Mouse (Mus musculus) embryo, embryonic 11.5 days (tissue): ENCODE measurements around the gene Cuta.
"Not testable (repeated sequence)": the region's sequence is repeated elsewhere in the genome, so short reads cannot be mapped to it uniquely, and the experiment has no call there.

ENCODE experiments used
- DNase-seq: peaks from one replicate; pipeline ENCODE4 v3.0.0-alpha.2; 2012; ENCODE audit warnings: low read depth, low spot score

Cuta gene

DNA sequence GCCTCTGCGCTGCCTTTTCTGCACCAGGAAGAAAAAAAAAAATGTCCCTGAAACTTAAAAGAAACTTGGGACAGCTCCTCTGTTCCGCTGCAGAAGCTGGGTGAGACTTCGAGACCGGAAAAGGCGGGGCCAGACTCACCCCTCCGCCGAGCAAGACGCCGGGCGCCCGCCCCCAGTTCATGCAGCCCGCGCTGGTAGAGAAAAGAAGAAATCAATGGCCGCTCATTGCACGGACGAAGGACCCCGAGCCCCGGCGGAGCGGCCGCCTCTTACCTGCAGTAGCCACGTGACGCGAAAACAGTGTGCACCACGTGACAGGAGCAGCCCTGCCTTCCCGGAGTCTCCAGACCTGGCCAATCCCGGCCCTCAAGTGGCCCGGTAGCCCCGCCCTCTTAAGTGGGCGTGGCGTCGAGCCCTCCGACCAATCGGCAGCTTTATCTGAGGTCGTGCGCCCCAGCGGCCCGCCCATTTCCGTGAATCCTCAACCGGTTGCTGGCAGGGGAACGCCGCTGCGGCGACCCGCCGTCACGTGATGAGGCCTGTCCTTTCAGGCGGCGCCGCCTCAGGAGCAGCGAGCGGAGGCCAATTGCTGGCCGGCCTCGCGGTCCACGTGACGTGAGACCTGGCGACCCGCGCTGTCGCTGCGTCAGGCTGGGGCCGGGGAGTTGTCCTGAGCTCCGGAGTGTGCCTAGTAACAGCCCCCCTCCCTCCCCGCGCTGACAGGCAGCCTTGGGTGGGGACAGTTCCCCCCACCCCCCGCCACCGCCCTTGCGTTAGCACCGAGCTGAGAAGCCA is at the start of gene Cuta:
Gene Cuta (minus strand): TSS at position 392 of the 795 bp plus-strand sequence.
- peak; percentile 99 for DNase-seq

GRCm38 (mm10) chr17:26985503-26986179 is 46.3 kb upstream of the Cuta start:
- no peak for DNase-seq

DNA sequence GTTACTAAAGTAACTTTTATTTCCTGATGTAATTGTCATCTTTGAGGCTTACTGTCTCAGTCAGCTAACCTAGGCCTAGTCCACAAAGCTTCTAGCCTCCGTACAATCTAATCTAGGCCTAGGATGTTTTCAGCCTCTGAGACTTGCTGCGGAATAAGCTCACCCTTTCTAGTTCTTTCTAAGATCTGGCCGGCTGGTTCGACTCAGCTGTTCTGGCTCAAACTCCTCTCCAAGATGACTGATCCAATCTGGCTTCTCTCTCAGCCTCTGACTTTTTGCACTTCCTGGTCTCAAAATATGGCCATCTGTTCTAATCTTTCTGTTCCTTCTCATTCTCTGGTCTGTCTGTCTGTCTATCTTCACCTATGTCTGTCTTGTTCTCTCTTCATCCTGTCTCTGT is 44.0 kb upstream of the Cuta start:
- no peak for DNase-seq

- no peak for DNase-seq
These were observed 41.7 kb upstream of the Cuta start for GRCm38 (mm10) chr17:26981050-26981449.

DNA sequence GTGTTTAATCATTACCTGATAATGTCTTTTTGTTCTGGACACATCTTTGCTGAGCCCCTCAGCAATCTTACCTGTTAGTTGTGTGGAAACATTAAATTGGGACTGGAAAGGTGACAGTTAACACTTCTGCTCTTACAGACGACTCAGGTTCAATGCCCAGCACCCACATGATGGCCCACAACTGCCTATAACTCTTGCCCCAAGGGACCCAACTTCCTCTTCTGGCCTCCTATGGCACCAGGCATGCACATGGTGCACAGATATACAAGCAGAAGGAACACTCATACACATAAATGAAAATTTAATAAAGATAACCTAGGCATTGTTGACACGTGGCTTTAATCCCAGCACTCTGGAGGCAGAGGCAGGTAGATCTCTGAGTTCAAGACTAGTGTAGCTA is 40.1 kb upstream of the Cuta start:
- no peak for DNase-seq

- not testable (repeated sequence) for DNase-seq
These were observed 38.0 kb upstream of the Cuta start for GRCm38 (mm10) chr17:26977354-26977753.

- no peak for DNase-seq
These were observed 36.0 kb upstream of the Cuta start for GRCm38 (mm10) chr17:26975415-26975814.

- DNase-seq, result no peak
These were observed 35.2 kb upstream of the Cuta start for GRCm38 (mm10) chr17:26974547-26974946.

DNA sequence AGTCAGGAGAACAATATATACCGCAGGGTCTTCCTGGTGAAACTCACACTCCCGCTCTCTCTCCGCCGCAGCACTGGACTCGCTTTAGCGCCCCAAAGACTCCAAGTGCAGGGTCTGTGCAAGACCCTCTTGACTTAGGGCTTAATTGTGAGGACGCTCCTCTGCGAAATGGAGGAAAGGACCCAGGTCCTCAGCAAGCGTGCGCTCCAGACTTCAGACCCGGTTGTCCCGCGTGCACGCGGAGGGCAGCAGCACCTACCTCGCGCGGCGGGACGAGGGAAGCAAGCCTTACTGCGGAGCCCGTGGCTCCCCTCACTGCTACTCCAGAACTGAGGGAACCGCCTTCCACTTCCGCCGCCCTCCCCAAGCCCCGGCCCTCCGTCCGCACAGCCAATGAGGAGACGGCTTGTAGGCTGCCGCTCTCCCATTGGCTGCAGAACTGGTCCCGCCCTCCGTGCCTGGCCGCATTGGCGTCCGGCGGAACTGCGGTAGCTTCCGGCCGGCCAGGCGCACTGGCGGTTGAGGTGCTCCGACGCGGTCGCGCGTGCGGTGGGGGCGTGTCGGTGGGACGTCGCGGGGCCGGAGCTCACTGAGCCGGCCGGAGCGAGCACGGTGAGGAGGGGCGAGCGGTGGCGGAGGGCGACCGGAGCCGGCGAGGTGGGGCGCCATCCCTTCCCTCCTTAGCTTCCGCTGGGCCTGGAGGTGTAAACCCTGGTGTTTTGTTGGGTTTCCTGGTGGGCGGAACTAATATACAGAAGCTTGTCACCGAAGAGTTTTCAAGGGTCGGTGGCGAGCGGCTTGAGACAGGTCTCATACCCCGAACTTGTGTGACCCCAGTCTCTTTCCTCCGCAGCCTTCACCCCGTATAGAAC is 33.6 kb upstream of the Cuta start, which contains the start of gene Zbtb9:
Gene Zbtb9 (plus strand): TSS at position 465 of the 872 bp plus-strand sequence.
- DNase-seq, result peak; percentile 92

- no peak for DNase-seq
These were observed 32.7 kb upstream of the Cuta start for GRCm38 (mm10) chr17:26972107-26972506.

DNA sequence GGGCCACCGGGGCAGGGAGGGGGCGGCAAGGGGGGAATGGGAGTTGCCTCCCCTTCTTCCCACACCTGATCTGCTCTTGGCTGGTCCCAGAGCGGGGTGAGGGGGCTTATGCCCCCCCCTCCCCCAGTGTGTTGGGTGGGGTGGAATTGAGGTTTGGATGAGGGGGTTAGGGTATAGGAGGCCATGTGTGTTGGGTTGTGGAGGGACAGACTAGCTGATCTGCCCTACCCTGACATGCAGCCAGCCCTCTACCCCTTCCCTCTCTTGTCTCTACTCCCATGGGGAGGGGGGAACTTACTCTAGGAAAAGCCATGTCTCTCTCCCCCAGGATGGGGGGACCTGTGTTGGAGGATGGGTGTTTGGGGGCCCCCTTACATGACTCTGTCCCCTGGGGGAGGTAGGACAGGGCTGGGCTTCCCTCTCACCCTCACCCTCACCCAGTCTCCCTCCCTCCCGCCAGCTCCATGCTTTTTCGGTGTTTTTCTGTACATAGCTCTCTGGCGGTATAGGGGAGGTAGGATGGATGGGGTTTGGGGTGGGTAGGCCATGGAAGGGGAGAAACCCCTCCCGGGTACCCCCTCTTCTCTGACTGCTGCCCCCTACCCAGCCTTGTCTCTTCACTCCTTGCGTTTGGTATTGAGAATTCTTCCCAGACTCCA is 32.0 kb upstream of the Cuta start:
- no peak for DNase-seq

DNA sequence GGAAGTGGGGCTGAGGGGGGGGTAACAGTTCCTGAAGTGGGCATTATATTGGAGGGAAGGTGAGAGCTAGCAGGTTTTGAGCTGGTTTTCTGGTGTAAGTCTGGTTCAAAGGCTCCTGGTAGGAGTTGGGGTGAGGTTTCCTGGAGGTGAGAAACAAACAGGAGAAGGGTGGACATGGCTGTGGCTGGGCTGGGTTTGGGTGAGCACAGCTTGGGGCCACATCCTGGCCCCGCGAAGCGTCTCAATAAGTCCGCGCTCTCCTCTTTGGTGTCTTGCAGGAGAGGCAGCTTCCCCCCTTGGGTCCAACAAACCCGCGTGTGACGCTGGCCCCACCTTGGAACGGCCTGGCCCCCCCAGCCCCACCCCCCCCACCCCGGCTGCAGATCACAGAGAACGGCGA is 30.9 kb upstream of the Cuta start:
- no peak for DNase-seq

- no peak for DNase-seq
These were observed 29.9 kb upstream of the Cuta start for GRCm38 (mm10) chr17:26969257-26969656.

GRCm38 (mm10) chr17:26968200-26968611 is 28.8 kb upstream of the Cuta start:
- no peak for DNase-seq

DNA sequence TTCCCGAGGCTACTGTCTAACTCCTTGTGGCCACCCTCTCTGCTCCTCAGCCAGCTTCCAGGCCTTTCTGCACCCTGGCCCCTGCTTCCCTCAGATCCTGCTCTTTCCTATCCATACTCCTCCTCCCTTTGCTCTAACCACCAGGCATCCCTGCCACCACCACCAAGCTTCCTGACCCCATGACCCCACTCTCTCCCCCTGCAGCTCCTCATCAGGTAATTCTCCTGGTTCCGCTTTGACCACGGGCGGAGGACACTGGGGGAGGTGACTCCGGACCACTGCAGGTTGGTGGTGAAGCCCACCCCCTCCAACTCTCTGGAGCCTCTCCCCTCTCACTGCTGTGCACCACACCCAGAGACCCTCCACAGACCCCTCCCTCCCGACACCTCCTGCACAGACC is 28.1 kb upstream of the Cuta start:
- DNase-seq, result no peak

DNA sequence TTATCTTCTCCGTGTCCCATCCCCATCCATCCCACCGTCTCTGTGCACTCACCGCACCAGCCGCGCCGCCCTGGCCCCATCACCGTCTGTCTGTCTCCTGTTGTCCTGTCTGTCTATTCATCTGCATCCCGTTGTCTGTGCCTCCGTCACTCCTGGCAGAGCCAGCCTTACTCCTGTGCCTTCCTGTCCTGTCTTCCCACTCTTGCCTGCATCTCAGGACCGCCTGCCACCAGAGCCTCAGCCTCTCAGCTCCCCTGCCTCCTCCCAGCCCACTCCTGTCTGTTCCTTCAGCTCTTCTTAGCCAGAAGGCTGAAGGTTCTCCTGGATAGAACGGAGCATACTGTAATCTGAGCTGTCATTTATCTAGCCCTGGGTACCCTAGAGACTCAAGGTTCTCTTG is 27.6 kb upstream of the Cuta start:
- no peak for DNase-seq

DNA sequence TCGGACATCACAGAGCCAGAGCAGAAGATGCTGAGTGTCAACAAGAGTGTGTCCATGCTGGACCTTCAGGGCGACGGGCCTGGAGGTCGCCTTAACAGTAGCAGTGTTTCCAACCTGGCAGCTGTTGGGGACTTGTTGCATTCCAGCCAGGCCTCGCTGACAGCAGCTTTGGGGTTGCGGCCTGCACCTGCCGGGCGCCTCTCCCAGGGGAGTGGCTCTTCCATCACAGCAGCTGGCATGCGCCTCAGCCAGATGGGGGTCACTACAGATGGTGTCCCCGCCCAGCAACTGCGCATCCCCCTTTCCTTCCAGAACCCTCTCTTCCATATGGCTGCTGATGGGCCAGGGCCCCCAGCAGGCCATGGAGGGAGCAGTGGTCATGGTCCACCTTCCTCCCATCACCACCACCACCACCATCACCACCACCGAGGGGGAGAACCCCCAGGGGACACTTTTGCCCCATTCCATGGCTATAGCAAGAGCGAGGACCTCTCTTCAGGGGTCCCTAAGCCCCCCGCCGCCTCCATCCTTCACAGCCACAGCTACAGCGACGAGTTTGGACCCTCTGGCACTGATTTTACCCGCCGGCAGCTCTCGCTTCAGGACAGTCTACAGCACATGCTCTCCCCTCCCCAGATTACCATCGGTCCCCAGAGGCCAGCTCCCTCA is 22.3 kb upstream of the Cuta start:
- no peak for DNase-seq

- DNase-seq, result no peak
These were observed 20.4 kb upstream of the Cuta start for GRCm38 (mm10) chr17:26959815-26960214.

GRCm38 (mm10) chr17:26958880-26959279 is 19.5 kb upstream of the Cuta start:
- DNase-seq, result no peak

- no peak for DNase-seq
These were observed 18.5 kb upstream of the Cuta start for GRCm38 (mm10) chr17:26957872-26958271.

GRCm38 (mm10) chr17:26956895-26957294 is 17.5 kb upstream of the Cuta start:
- no peak for DNase-seq
